Mouse (Mus musculus) G1E (cell line): ENCODE measurements at regions not wholly inside any gene's neighbourhood (a gene's known extent, or its start where the extent isn't known, plus 50 kb on each side); places are given as distances from the start of the nearest gene placed in this dataset.

Experiments
- ATAC-seq: 2 replicates; pipeline ENCODE4 v1.8.0; 2016; ENCODE audit warnings: mild to moderate bottlenecking; ENCODE audit not compliant: insufficient number of reproducible peaks, poor library complexity, low FRiP score, severe bottlenecking; ENCODE audit errors: extremely low read depth
- DNase-seq: peaks from one replicate; pipeline ENCODE4 v3.0.0; 2012; ENCODE audit warnings: low spot score
- H3K27me3 ChIP-seq: 2 replicates; pipeline ENCODE4 v1.6.1; 2012; ENCODE audit warnings: mild to moderate bottlenecking, low read length, inconsistent platforms; ENCODE audit not compliant: insufficient read depth
- H3K36me3 ChIP-seq: replicated peaks from 2 replicates; pipeline ENCODE3; 2012; ENCODE audit warnings: mild to moderate bottlenecking, inconsistent platforms
- H3K4me1 ChIP-seq: 2 replicates; pipeline ENCODE4 v1.6.1; 2012; ENCODE audit warnings: low read depth, low read length, inconsistent platforms, mixed read lengths; ENCODE audit not compliant: insufficient read depth
- H3K4me3 ChIP-seq: 2 replicates; pipeline ENCODE4 v1.5.1; 2012; ENCODE audit warnings: low read depth, mild to moderate bottlenecking, inconsistent platforms, low read length, moderate library complexity, mixed read lengths
- H3K9me3 ChIP-seq: replicated peaks from 2 replicates; pipeline ENCODE4 v1.6.1; 2012; ENCODE audit warnings: inconsistent platforms
- CTCF ChIP-seq: IDR thresholded peaks from 2 replicates; pipeline ENCODE4 v1.5.1; 2012; ENCODE audit warnings: low read depth, low read length, inconsistent platforms, mixed read lengths
- GATA1 ChIP-seq: IDR thresholded peaks from 2 replicates; pipeline ENCODE4 v1.6.1; 2012; ENCODE audit warnings: borderline replicate concordance, low read length, inconsistent platforms, mixed read lengths
- GATA2 ChIP-seq: IDR thresholded peaks from 2 replicates; pipeline ENCODE4 v1.6.1; 2012; ENCODE audit warnings: low read depth, low read length, inconsistent platforms, borderline replicate concordance
- POLR2AphosphoS5 ChIP-seq: IDR thresholded peaks from 2 replicates; pipeline ENCODE4 v1.6.1; 2012; ENCODE audit warnings: low read depth, low read length, inconsistent platforms; ENCODE audit not compliant: insufficient replicate concordance
- TAL1 ChIP-seq: conservative IDR thresholded peaks from 2 replicates; pipeline ENCODE4 v1.6.1; 2012; ENCODE audit warnings: low read depth, low read length, inconsistent platforms, mixed read lengths

GRCm38 (mm10) chr9:6617155-6617554 is 347.5 kb upstream of the Ddi1 start:
- Histone ChIP-seq H3K36me3 (no peaks in the 10 kb centered on the region), H3K4me1 (no peaks in the 10 kb centered on the region), H3K4me3 (no peak overlapping the region), H3K27me3 (no peaks in the 10 kb centered on the region), H3K9me3 (no peaks in the 10 kb centered on the region)
- no peak for DNase-seq
- no peak for ATAC-seq
- TF ChIP-seq POLR2AphosphoS5 = no peak
- no peak for TF ChIP-seq CTCF
- TF ChIP-seq GATA2 = no peak
- TF ChIP-seq TAL1 = no peak

- DNase-seq (no peak), ATAC-seq (no peak)
- H3K36me3 ChIP-seq = no peaks in the 10 kb centered on the region
- H3K27me3 ChIP-seq = no peaks in the 10 kb centered on the region
- TF ChIP-seq GATA1 (no peak), CTCF (no peak), POLR2AphosphoS5 (no peak), TAL1 (no peak), GATA2 (no peak)
- H3K4me3 ChIP-seq = no peak overlapping the region
- no peaks in the 10 kb centered on the region for H3K9me3 ChIP-seq
- H3K4me1 ChIP-seq = no peaks in the 10 kb centered on the region
Observed at GRCm38 (mm10) chr9:6609284-6609627, 339.6 kb upstream of the Ddi1 start.

DNA sequence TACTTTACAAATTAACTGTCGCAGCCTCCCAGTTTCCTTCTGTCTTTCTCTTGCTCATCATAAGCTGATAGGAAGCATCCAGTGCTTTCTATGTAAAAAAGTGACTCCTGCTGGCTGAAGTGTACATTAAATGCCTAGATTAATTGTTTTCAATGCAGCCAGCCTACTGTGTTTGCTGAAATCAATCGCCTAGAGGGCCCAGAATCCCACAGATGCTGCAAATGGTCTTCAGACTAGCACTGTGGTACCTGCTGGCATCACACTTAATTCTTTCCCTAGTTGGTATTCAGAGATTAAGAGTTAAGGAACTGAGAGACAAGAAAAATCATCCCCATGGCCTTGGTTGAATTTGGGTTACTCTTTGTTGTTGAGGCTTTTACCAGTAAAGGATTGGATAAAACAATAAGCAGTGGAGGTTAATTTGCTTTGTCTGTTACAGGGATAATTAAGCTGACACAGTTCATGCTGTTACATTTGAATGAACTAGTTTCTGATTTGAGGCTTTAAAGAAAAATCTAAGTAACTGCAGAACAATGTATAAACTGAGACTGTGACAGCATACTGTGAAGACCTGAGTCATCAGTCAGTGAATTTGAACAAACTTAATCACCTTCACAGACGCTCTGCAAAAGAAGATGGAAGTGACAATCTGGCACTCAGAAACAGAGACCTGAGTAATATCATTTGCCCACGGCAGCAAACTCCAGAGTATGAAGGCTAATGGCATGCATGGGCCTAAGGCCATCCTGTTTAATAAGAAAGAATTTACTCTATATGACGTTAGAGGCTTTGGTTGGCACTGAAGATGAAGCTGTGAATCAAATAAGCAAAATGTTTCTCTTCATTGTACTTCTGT is 339.0 kb upstream of the Ddi1 start:
- Histone ChIP-seq H3K9me3 (no peaks in the 10 kb centered on the region), H3K4me1 (no peaks in the 10 kb centered on the region), H3K27me3 (no peaks in the 10 kb centered on the region), H3K4me3 (no peak overlapping the region), H3K36me3 (no peaks in the 10 kb centered on the region)
- no peak for DNase-seq
- TF ChIP-seq CTCF (no peak), GATA1 (no peak), GATA2 (no peak), TAL1 (no peak), POLR2AphosphoS5 (no peak)
- no peak for ATAC-seq
